Mouse (Mus musculus): ENCODE results near the gene Dgkg. TPM values are rescaled to one million over a fixed set of nuclear protein-coding genes. Genes with fewer than 3 reads are reported as not detected.

The Dgkg gene
- 2.1 and 3.0 TPM in 2 replicates for polyA plus RNA-seq (2014; fragmentation: Nextera tagmentation; extraction: Ambion mirVana)

DNA sequence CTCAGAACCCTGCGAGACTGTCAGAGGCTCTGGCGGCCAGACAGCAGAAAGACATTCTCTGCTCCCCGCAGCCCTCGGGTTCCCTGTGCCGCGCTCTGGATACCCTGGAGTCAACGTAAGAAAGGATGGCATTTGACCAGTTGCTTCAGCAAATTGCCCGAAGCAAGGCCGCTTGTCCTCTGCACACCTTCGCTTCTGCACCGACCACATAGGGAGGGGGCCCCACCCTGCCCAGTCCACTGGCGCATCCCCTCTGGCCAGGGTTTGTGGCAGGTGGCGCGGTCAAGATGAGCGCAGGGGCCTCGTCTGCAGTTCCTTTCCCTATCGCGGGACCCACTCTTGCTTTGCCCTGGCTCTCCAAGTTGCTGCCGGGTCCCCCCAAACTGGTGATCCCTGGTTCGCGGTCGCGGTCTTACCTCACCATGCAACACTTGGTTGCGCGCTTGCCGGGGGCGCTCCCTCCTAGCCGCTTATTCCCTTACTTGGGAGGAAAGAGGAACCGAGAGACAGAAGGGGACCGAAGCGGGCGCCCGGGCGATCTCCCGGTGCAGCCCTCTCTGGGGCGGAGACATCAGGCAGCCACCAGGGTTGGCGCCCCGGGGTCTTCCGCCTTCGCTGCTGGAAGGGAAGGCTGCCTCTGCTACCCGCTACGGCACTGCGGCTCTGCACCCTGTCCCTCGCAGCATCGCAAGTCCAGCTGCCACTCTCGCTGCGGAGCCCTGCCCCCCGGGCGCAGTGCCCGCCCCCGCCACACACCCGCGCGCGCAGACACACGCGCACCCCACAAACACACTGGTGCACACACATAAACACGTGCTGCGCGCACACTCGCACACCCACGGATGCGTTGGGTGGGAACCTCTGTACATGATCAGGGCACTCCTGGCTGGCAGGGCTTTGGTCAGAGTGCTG lies at the start of gene Dgkg:
Gene Dgkg (minus strand): TSS at position 689 of the 912 bp plus-strand sequence.
- Histone ChIP-seq H3K9me3 (replicated peaks; ENCODE audit: control insufficient read depth, low read length) (no peaks in the 10 kb centered on the region), H3K27me3 (replicated peaks; ENCODE audit: control insufficient read depth, insufficient read depth, low read length) (peaks cover 26% of the 10 kb centered on the region)

DNA sequence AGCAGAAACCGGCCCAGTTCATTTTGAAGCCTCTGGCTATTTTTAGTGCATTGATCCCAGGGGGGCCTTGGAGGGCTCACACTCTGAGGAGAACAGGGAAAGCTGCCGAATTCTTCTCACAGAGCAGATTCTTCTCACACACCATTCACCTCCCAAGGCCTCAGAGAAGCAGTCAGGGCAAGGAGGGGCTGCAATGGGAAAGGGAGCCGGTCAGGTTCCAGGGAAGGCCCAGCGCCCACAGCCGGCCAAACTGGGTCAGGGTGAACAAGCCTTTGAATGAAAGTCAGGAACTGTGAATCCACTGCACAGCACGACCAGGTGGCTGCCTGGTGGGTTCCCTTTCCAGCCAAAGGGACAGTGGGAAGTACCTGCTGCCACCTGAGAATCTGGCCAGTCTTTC lies 47.9 kb upstream of the Dgkg start:
- H3K36me3 ChIP-seq (ENCODE audit: control insufficient read depth, insufficient read depth, low read length), result no peaks in the 10 kb centered on the region
- H3K4me3 ChIP-seq (ENCODE audit: low read depth, low read length), result no peak overlapping the region
- DNase-seq (ENCODE audit: low spot score) (no peak), ATAC-seq (no peak)
- no peak overlapping the region for H3K27ac ChIP-seq (ENCODE audit: low read depth, low read length)
- H3K9ac ChIP-seq (ENCODE audit: low read length), result no peak overlapping the region
- H3K4me1 ChIP-seq (ENCODE audit: control insufficient read depth, insufficient read depth, low read length), result no peaks in the 10 kb centered on the region
- WGBS, result 64% methylated on average over 6 of the region's 6 CpGs
- H3K27me3 ChIP-seq (replicated peaks; ENCODE audit: control insufficient read depth, insufficient read depth, low read length), result no peaks in the 10 kb centered on the region
- no peak overlapping the region for H3K4me2 ChIP-seq (ENCODE audit: low read length)
- H3K9me3 ChIP-seq (replicated peaks; ENCODE audit: control insufficient read depth, low read length), result no peaks in the 10 kb centered on the region

More for the DNA sequence above, at the start of gene Dgkg:
- 1% methylated on average over 61 of the region's 63 CpGs for WGBS
- peaks cover 3% of the 10 kb centered on the region; the same call in 1 of the 2 replicates for H3K4me1 ChIP-seq (ENCODE audit: control insufficient read depth, insufficient read depth, low read length)
- H3K4me3 ChIP-seq (ENCODE audit: low read depth, low read length), result peak within 1 kb of the TSS; percentile 45
- H3K4me2 ChIP-seq (ENCODE audit: low read length), result peak within 1 kb of the TSS; percentile 86
- H3K36me3 ChIP-seq (ENCODE audit: control insufficient read depth, insufficient read depth, low read length), result no peaks in the 10 kb centered on the region
- H3K9ac ChIP-seq (ENCODE audit: low read length), result peak within 1 kb of the TSS; percentile 58
- DNase-seq (ENCODE audit: low spot score), result peak; percentile 33
- peak; percentile 80 for ATAC-seq
- H3K27ac ChIP-seq (ENCODE audit: low read depth, low read length), result no peak within 1 kb of the TSS

DNA sequence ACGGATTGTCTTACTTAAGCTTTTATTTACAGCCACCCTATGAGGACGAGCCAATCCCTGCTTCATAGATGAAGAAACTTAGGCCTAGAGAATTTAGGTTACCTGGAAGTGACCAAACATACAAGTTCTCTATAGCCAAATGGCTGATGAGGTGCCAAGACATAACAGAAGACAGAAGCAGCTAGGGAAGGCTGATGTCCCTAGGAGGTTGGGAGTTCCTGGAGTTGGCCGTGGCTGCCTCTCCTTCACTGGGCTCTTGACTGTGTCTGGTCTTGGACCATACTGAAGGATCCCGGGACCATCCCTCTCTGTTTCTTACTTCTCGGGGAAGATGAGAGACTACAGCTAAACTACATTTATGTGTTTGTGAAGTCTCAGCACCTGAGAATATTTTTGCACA lies 47.1 kb upstream of the Dgkg start:
- no peaks in the 10 kb centered on the region for H3K36me3 ChIP-seq (ENCODE audit: control insufficient read depth, insufficient read depth, low read length)
- no peak overlapping the region for H3K27ac ChIP-seq (ENCODE audit: low read depth, low read length)
- WGBS, result 89% methylated on average over 5 of the region's 5 CpGs
- no peak overlapping the region for H3K4me3 ChIP-seq (ENCODE audit: low read depth, low read length)
- no peak for ATAC-seq
- H3K4me1 ChIP-seq (ENCODE audit: control insufficient read depth, insufficient read depth, low read length), result no peaks in the 10 kb centered on the region
- H3K9me3 ChIP-seq (replicated peaks; ENCODE audit: control insufficient read depth, low read length), result no peaks in the 10 kb centered on the region
- no peak for DNase-seq (ENCODE audit: low spot score)
- no peaks in the 10 kb centered on the region for H3K27me3 ChIP-seq (replicated peaks; ENCODE audit: control insufficient read depth, insufficient read depth, low read length)
- no peak overlapping the region for H3K9ac ChIP-seq (ENCODE audit: low read length)
- no peak overlapping the region for H3K4me2 ChIP-seq (ENCODE audit: low read length)

DNA sequence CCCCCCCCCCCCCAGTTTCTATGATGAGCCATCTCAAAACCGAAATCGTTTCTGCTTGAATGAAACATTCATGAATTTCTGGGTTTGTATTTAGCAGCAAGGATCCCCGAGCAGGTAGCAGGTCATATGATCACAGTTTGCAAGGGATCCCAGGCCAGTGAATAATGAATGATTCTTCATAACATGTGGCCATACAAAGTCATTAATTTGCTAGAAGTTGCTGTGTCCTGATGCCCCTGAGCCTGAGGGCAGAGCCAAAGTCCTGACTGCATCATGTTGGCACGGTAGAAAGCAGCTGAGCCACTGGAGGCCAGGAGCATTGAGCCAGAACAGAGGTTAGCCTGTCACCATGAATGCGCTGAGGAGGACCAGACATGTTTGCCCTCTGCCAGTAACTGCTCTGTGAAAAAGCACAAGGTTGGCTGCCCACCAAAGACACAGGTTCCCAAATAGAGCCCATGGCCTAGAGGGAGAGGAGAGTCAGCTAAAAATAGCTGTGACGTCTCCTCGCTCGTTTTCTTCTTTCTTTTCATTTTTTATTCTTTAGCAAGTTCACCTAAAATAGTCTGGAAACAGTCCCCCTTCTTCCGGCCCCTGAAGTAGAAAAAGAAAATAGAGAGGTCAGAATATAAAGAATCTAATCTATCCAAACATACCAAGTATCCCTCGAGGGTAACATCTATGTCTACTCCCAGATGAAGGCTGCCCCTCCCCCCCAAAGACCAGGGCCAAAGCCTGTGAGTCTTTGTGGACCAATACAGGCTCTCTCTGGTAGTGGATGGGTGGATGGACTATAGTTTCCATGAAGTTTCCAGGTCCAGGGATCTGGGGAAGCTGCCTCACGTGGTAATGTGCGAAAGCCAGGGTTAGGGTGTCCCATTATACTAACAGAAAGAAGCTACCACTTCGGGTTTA lies 42.1 kb upstream of the Dgkg start:
- WGBS, result 82% methylated on average over 13 of the region's 13 CpGs
- no peak overlapping the region for H3K9ac ChIP-seq (ENCODE audit: low read length)
- DNase-seq (ENCODE audit: low spot score), result no peak
- no peaks in the 10 kb centered on the region for H3K27me3 ChIP-seq (replicated peaks; ENCODE audit: control insufficient read depth, insufficient read depth, low read length)
- H3K36me3 ChIP-seq (ENCODE audit: control insufficient read depth, insufficient read depth, low read length), result no peaks in the 10 kb centered on the region
- no peaks in the 10 kb centered on the region for H3K9me3 ChIP-seq (replicated peaks; ENCODE audit: control insufficient read depth, low read length)
- no peak overlapping the region for H3K27ac ChIP-seq (ENCODE audit: low read depth, low read length)
- ATAC-seq, result no peak
- no peaks in the 10 kb centered on the region for H3K4me1 ChIP-seq (ENCODE audit: control insufficient read depth, insufficient read depth, low read length)
- H3K4me3 ChIP-seq (ENCODE audit: low read depth, low read length), result no peak overlapping the region
- no peak overlapping the region for H3K4me2 ChIP-seq (ENCODE audit: low read length)

DNA sequence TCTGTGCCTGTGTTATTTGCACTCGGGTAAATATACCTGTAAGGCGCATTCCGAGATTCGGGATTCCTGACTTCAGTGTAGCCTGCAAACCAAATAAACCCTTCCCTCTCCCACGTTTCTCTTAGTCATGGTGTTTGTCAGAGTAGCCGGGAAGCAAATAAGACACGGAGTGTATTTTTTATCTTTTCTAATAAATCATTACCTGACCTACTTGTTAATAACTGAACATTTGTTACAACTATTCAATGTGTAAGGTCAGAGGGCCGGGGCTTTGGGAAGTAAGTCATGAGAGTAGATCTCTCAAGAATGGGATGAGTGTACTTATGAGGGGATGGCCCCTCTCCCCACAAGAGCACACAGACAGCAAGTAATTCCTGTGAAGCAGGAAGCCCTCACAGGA lies 41.1 kb upstream of the Dgkg start:
- DNase-seq (ENCODE audit: low spot score), result no peak
- Histone ChIP-seq H3K9me3 (replicated peaks; ENCODE audit: control insufficient read depth, low read length) (no peaks in the 10 kb centered on the region), H3K4me3 (ENCODE audit: low read depth, low read length) (no peak overlapping the region), H3K36me3 (ENCODE audit: control insufficient read depth, insufficient read depth, low read length) (no peaks in the 10 kb centered on the region), H3K27me3 (replicated peaks; ENCODE audit: control insufficient read depth, insufficient read depth, low read length) (no peaks in the 10 kb centered on the region), H3K4me1 (ENCODE audit: control insufficient read depth, insufficient read depth, low read length) (no peaks in the 10 kb centered on the region), H3K4me2 (ENCODE audit: low read length) (no peak overlapping the region), H3K9ac (ENCODE audit: low read length) (no peak overlapping the region), H3K27ac (ENCODE audit: low read depth, low read length) (no peak overlapping the region)
- no peak for ATAC-seq
- 91% methylated on average over 8 of the region's 8 CpGs for WGBS

DNA sequence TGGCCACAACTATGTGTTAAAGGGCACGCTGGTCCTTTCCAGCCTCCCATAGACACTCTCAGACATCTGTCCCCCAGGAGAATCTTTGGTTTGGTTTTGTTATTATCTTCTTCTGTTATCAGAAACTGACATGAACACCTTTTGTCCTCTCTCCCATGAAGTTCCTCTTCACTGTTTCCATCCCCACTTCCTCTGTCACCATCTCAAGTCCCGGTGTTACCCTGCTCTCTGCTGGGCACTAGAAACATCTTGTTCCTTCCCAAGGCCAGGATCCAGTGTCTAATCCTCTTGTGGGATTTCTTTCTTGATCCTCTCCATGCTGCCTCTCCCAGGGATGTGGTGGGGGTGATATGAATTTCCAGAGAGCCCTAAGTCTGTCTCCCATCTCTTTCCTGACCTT lies 32.6 kb upstream of the Dgkg start:
- Histone ChIP-seq H3K36me3 (ENCODE audit: control insufficient read depth, insufficient read depth, low read length) (no peaks in the 10 kb centered on the region), H3K4me2 (ENCODE audit: low read length) (no peak overlapping the region), H3K4me1 (ENCODE audit: control insufficient read depth, insufficient read depth, low read length) (no peaks in the 10 kb centered on the region), H3K27me3 (replicated peaks; ENCODE audit: control insufficient read depth, insufficient read depth, low read length) (no peaks in the 10 kb centered on the region), H3K9me3 (replicated peaks; ENCODE audit: control insufficient read depth, low read length) (no peaks in the 10 kb centered on the region), H3K9ac (ENCODE audit: low read length) (no peak overlapping the region), H3K27ac (ENCODE audit: low read depth, low read length) (no peak overlapping the region), H3K4me3 (ENCODE audit: low read depth, low read length) (no peak overlapping the region)
- WGBS, result 96% methylated on average over 2 of the region's 2 CpGs
- DNase-seq (ENCODE audit: low spot score) (no peak), ATAC-seq (no peak)

DNA sequence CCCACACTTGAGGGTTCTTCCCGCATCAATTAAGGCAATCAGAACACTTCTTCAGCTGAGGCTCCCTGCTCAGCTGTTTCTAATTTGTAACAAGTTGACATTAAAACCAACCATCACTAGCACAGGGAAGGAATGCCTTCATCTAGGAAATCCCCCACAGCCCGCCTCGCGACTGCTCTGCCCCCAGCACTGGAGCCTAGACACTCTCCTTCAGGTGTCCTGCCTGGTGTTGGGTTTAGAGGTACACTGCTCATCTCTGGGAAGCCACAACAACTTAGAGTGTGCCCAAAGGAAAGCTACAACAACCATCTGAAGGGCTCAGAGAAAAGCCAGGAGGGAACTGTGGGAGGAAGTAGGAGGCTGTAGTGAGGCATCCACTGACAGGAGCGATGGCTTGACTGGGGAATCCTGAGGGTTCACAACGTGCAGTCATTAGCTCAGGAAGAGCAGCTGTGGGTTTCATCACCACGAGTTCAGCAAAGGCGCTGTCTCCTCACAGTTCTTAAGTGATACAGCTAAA lies 30.8 kb upstream of the Dgkg start:
- Histone ChIP-seq H3K4me3 (ENCODE audit: low read depth, low read length) (no peak overlapping the region), H3K4me2 (ENCODE audit: low read length) (no peak overlapping the region), H3K27me3 (replicated peaks; ENCODE audit: control insufficient read depth, insufficient read depth, low read length) (no peaks in the 10 kb centered on the region), H3K4me1 (ENCODE audit: control insufficient read depth, insufficient read depth, low read length) (no peaks in the 10 kb centered on the region), H3K27ac (ENCODE audit: low read depth, low read length) (peak overlapping the region; percentile 14; the same call in 1 of the 2 replicates), H3K9ac (ENCODE audit: low read length) (no peak overlapping the region), H3K9me3 (replicated peaks; ENCODE audit: control insufficient read depth, low read length) (no peaks in the 10 kb centered on the region), H3K36me3 (ENCODE audit: control insufficient read depth, insufficient read depth, low read length) (no peaks in the 10 kb centered on the region)
- DNase-seq (ENCODE audit: low spot score) (peak; percentile 23), ATAC-seq (no peak)
- 76% methylated on average over 8 of the region's 8 CpGs for whole genome bisulfite sequencing

DNA sequence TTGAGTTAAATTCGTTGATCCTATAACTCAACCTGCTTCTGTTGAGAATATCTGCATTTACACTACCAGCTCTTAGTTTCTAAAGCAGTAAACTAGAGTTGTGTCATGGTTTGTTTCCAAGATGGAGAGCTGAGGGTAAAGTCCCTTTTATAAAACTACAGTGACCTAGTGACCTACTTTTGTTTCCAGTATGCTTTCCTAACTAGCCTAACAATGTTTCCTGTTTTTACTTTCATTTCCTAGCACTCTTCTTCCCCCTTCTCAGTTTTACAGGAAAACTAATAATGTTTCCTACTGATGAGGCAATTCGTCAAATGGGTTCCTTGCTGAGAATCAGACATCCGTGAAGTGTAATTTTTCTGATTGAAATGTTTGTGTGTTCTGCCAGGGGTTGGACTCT lies 26.6 kb upstream of the Dgkg start:
- Histone ChIP-seq H3K4me3 (ENCODE audit: low read depth, low read length) (no peak overlapping the region), H3K9me3 (replicated peaks; ENCODE audit: control insufficient read depth, low read length) (no peaks in the 10 kb centered on the region), H3K4me2 (ENCODE audit: low read length) (no peak overlapping the region), H3K9ac (ENCODE audit: low read length) (no peak overlapping the region), H3K36me3 (ENCODE audit: control insufficient read depth, insufficient read depth, low read length) (no peaks in the 10 kb centered on the region), H3K27ac (ENCODE audit: low read depth, low read length) (no peak overlapping the region), H3K27me3 (replicated peaks; ENCODE audit: control insufficient read depth, insufficient read depth, low read length) (no peaks in the 10 kb centered on the region), H3K4me1 (ENCODE audit: control insufficient read depth, insufficient read depth, low read length) (no peaks in the 10 kb centered on the region)
- WGBS, result 89% methylated on average over 3 of the region's 3 CpGs
- DNase-seq (ENCODE audit: low spot score) (no peak), ATAC-seq (no peak)

Data from forebrain, embryonic 14.5 days (tissue).